Mouse (Mus musculus) embryonic facial prominence, embryonic 13.5 days (tissue): ENCODE measurements around the gene Spry2. TPM values are rescaled to one million over a fixed set of nuclear protein-coding genes. Genes with fewer than 3 reads are reported as not detected.

Experiments used
- ATAC-seq: fragments of 200-750 bp; cut with Nextera tagmentation; 2 replicates; pipeline ENCODE4 v1.8.0; 2017; ENCODE audit warnings: low read depth; ENCODE audit not compliant: insufficient number of reproducible peaks, insufficient read depth, low FRiP score, low TSS enrichment
- H3K27ac ChIP-seq: fragments of 300-500 bp; sonication (generic); 2 replicates; pipeline ENCODE4 v1.5.1; 2015; ENCODE audit warnings: moderate library complexity, mild to moderate bottlenecking, inconsistent platforms
- H3K27me3 ChIP-seq: fragments of 300-500 bp; sonication (generic); 2 replicates; pipeline ENCODE4 v1.6.1; 2015; ENCODE audit warnings: mild to moderate bottlenecking, inconsistent platforms
- H3K36me3 ChIP-seq: fragments of 300-500 bp; sonication (generic); 2 replicates; pipeline ENCODE4 v1.6.1; 2015; ENCODE audit warnings: mild to moderate bottlenecking, inconsistent platforms
- H3K4me1 ChIP-seq: fragments of 300-500 bp; sonication (generic); 2 replicates; pipeline ENCODE4 v1.6.1; 2015; ENCODE audit warnings: inconsistent platforms
- H3K4me2 ChIP-seq: fragments of 300-500 bp; sonication (generic); 2 replicates; pipeline ENCODE4 v1.6.1; 2015; ENCODE audit warnings: moderate library complexity, mild to moderate bottlenecking, inconsistent platforms
- H3K4me3 ChIP-seq: fragments of 300-500 bp; sonication (generic); 2 replicates; pipeline ENCODE4 v1.5.1; 2015; ENCODE audit warnings: mild to moderate bottlenecking, inconsistent platforms
- H3K9ac ChIP-seq: fragments of 300-500 bp; sonication (generic); 2 replicates; pipeline ENCODE4 v1.6.1; 2015; ENCODE audit warnings: mild to moderate bottlenecking, inconsistent platforms
- H3K9me3 ChIP-seq: fragments of 300-500 bp; sonication (generic); 2 replicates; pipeline ENCODE4 v1.6.1; 2016; ENCODE audit warnings: inconsistent platforms
- WGBS: fragments of 180-500 bp; shearing (Covaris S2); methylation state at CpG from one replicate; pipeline ENCODE4 v1.1.7; 2015; ENCODE audit warnings: mixed read lengths; 5-methylcytosine and 5-hydroxymethylcytosine counted together
- polyA plus RNA-seq: library from polyadenylated mRNA; unstranded; fragments of >200 nt; fragmentation: Nextera tagmentation; extraction: Ambion mirVana; gene quantifications from 2 replicates; pipeline ENCODE4 v1.2.1, GENCODE M21; 2015

Gene Spry2
- polyA plus RNA-seq, 1 experiment from 2014 or later = 36.6 TPM

DNA sequence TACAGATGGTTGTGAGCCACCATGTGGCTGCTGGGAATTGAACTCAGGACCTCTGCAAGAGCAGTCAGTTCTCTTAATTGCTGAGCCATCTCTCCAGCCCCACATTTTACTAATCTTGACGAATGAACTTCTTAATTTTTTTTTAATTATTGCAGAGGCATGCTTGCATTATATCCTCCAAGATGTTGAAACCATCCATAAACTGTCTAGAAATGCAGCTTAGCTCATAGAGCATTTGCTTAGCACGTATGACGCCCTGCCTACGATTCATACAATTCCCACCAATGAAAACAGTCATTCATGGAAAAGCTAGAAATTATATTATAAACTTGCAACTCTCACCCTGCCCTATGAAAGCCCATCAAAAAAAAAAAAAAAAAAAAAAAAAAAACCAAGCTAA is 8.9 kb upstream of the Spry2 start:
- no peak for ATAC-seq
- H3K36me3 ChIP-seq = no peaks in the 10 kb centered on the region
- 95% methylated on average over 4 of the region's 4 CpGs for WGBS
- no peaks in the 10 kb centered on the region for H3K9me3 ChIP-seq
- no peak overlapping the region for H3K4me3 ChIP-seq
- H3K4me1 ChIP-seq = no peaks in the 10 kb centered on the region
- H3K4me2 ChIP-seq = no peak overlapping the region
- no peak overlapping the region for H3K9ac ChIP-seq
- no peaks in the 10 kb centered on the region for H3K27me3 ChIP-seq
- H3K27ac ChIP-seq = no peak overlapping the region

DNA sequence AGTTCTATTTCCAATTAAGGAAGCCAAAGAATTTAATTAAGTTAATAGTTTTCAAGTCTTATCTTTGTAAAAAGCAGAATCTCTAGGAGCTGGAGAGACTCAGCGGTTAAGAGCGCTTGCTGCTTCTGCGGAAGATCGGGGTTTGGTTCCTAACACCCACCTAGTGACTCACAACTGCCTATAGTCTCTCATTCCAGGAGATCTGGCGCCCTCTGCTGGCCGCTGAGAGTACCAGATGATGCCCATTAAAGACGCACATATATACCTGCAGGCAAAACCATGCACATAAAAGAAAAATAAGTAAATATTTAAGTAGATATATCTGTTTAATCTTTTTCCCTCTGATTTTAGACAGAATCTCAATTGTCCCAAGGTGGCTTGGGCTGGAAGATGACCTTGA is 6.2 kb upstream of the Spry2 start:
- no peak overlapping the region for H3K4me3 ChIP-seq
- H3K4me2 ChIP-seq = no peak overlapping the region
- H3K27me3 ChIP-seq = 0 out of 2 replicates have a peak, but pooled peaks cover 4% of the 10 kb centered on the region
- no peaks in the 10 kb centered on the region for H3K9me3 ChIP-seq
- peaks cover 6% of the 10 kb centered on the region; the same call in 1 of the 2 replicates for H3K4me1 ChIP-seq
- H3K9ac ChIP-seq = no peak overlapping the region
- H3K27ac ChIP-seq = no peak overlapping the region
- H3K36me3 ChIP-seq = no peaks in the 10 kb centered on the region
- WGBS = 83% methylated on average over 7 of the region's 7 CpGs
- no peak for ATAC-seq

DNA sequence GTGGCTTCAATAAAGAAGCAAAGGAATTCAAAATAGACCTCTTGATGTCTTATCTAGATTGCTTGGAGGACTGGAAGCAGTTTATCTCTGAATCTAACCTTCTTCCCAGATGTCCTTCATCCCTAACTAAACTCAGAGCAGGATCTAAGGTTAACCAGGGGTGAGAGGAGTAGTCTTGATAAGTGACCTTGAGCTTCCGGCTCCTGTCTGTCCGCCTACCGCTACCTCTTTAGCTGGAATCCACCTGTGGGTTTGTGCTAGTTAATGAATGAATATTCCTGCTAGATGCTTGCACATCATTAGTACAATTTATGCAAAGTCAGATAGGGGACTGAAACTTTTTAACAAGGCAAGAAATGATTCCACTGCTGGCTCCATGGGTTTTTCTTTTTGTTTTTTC is 4.2 kb upstream of the Spry2 start:
- 70% methylated on average over 3 of the region's 3 CpGs for WGBS
- Histone ChIP-seq H3K9ac (no peak overlapping the region), H3K27me3 (0 out of 2 replicates have a peak, but pooled peaks cover 4% of the 10 kb centered on the region), H3K4me3 (no peak overlapping the region), H3K4me2 (no peak overlapping the region), H3K36me3 (no peaks in the 10 kb centered on the region), H3K27ac (no peak overlapping the region), H3K4me1 (peaks cover 6% of the 10 kb centered on the region; the same call in 1 of the 2 replicates), H3K9me3 (no peaks in the 10 kb centered on the region)
- ATAC-seq = no peak

DNA sequence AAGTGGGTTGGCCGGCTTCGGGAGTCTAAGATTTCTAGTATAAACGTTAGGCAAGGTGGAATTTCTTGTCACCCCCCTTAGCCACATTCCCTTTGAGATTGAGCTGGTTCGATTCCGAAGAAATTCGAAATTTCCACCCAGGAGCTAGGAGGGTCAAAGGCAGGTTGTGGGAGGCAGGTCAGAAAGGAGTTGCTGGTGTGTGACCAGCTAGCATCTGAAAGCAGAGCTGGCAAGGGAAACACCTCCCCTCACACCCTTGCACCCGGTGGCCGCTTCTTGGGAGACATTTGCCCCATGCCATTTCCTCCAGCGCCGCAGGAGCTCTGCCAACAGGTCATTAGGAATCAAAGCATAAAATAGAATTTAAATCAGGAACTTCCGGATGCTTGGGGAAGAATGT is 2.5 kb upstream of the Spry2 start:
- no peak for ATAC-seq
- H3K27me3 ChIP-seq = 0 out of 2 replicates have a peak, but pooled peaks cover 4% of the 10 kb centered on the region
- peak overlapping the region; percentile 64 for H3K4me3 ChIP-seq
- no peaks in the 10 kb centered on the region for H3K36me3 ChIP-seq
- WGBS = 3% methylated on average over 11 of the region's 11 CpGs
- no peak overlapping the region for H3K27ac ChIP-seq
- H3K9me3 ChIP-seq = no peaks in the 10 kb centered on the region
- peak overlapping the region; percentile 86 for H3K9ac ChIP-seq
- H3K4me1 ChIP-seq = peaks cover 6% of the 10 kb centered on the region; the same call in 1 of the 2 replicates
- H3K4me2 ChIP-seq = peak overlapping the region; percentile 94

DNA sequence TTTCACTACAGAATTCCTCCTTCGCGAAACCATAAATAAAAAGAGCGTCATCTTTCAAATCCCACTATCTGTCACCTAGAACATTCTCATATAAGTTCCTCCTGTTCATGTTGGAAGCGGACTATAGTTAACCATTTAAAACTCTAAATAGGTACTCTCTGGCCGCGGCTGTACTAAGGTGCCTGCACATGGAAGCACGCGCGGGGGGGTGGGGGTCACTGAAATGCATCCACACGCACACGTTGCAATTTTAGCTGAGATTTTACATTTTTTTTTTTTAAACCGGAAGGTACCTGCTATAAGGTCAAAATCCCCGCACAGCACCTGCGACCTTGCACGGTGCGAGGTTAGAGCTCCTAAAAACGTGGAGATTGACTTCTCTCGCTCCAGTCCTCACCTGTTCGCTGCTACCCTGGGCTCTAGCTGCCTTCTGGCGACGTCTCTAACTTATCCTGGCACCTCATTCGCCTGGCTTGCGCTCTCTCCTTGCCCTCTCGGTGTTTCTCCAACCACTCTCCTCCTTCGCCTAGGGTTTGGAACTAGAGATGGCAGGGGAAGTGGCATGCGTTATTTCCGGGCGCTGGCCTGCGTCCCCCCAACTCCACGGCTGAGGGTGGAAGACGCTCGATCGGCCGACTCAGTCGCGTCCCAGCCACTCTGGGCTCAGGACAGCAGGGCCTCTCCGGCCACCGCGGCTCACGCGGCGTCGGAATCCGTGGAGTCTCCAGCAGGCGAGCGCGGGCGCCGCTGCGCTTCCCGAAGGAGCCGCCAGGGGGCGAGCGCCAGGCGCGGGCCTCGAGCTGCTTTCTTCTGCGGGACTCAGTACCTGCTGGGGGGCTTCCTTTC is 1.9 kb upstream of the Spry2 start:
- Histone ChIP-seq H3K4me2 (peak overlapping the region; percentile 94), H3K27me3 (0 out of 2 replicates have a peak, but pooled peaks cover 4% of the 10 kb centered on the region), H3K4me3 (peak overlapping the region; percentile 64), H3K9me3 (no peaks in the 10 kb centered on the region), H3K4me1 (peaks cover 12% of the 10 kb centered on the region), H3K9ac (peak overlapping the region; percentile 86), H3K27ac (peak overlapping the region; percentile 98), H3K36me3 (peaks cover under 1% of the 10 kb centered on the region)
- WGBS = under 1% methylated on average over 58 of the region's 58 CpGs
- ATAC-seq = 0 out of 2 replicates have a peak, but pooled peaks have one; percentile 10

DNA sequence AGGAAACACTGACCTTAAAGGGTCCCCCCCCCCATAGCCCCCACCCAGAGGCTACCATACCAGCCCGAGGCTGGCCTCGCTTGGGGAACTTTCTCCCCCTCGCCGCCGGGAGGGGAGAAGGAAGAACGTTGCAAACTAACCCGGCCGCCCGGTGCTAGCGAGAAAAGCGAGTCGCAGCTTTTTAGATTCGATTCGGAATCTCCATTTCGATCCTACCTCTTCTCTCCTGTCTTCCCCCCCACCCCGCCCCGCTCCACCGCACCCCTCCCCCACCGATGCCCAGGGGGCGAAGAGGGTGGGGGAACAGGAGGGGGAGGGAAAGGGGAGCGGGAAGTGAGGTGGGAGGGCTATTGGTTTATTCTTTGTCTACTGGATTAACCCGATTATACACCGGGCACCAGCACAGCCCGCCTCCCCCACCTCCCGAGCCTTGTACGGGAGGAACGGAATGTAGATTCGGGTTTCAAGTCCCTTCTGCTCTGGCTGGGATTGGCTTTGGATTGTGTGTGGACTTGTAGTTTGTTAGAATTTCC is 1.0 kb upstream of the Spry2 start:
- H3K4me1 ChIP-seq = peaks cover 21% of the 10 kb centered on the region
- H3K27me3 ChIP-seq = 0 out of 2 replicates have a peak, but pooled peaks cover 4% of the 10 kb centered on the region
- under 1% methylated on average over 25 of the region's 28 CpGs for WGBS
- ATAC-seq = peak; percentile 49
- peak overlapping the region; percentile 94 for H3K4me2 ChIP-seq
- peak overlapping the region; percentile 98 for H3K27ac ChIP-seq
- H3K9ac ChIP-seq = peak overlapping the region; percentile 86
- H3K9me3 ChIP-seq = no peaks in the 10 kb centered on the region
- H3K36me3 ChIP-seq = peaks cover 9% of the 10 kb centered on the region
- peak overlapping the region; percentile 64 for H3K4me3 ChIP-seq

DNA sequence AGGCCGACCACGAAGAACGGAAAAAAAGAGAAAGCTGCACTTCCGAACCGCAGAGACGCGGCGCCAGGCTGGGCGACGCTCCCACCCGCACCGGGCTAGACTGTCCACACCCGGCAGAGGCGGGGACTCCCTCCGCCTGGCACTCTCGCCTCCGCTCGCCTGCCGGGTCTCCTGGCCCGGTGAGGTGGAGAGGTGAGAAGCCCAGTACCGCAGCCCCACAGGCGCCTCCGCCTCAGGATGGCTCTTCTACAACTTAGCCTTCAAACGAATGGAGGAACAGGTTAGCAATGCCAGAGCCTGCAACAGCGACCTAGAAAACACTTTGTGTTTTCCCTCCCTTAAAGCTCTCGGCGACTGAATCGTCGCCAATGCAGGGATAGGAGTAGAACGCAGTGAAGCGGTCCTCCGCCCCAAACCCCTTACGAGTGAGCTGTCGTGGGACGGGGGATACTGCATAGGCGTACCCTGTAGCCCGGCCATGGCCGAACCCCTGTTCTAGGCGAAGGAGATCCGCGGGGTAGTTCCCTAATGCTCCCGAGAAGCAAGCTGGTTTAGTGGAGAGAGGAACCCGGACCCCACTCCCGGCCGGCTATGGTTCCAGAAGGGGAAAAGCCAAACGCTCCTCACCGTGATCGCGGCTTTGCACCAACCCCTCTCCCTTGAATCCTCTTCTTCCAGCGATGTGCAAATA is 513 bp downstream of the Spry2 start:
- Histone ChIP-seq H3K27ac (peak overlapping the region; percentile 98), H3K9me3 (no peaks in the 10 kb centered on the region), H3K4me1 (peaks cover 25% of the 10 kb centered on the region), H3K4me2 (peak overlapping the region; percentile 94), H3K27me3 (0 out of 2 replicates have a peak, but pooled peaks cover 4% of the 10 kb centered on the region), H3K4me3 (peak overlapping the region; percentile 64), H3K9ac (peak overlapping the region; percentile 86), H3K36me3 (peaks cover 15% of the 10 kb centered on the region)
- under 1% methylated on average over 50 of the region's 50 CpGs for WGBS
- no peak for ATAC-seq

DNA sequence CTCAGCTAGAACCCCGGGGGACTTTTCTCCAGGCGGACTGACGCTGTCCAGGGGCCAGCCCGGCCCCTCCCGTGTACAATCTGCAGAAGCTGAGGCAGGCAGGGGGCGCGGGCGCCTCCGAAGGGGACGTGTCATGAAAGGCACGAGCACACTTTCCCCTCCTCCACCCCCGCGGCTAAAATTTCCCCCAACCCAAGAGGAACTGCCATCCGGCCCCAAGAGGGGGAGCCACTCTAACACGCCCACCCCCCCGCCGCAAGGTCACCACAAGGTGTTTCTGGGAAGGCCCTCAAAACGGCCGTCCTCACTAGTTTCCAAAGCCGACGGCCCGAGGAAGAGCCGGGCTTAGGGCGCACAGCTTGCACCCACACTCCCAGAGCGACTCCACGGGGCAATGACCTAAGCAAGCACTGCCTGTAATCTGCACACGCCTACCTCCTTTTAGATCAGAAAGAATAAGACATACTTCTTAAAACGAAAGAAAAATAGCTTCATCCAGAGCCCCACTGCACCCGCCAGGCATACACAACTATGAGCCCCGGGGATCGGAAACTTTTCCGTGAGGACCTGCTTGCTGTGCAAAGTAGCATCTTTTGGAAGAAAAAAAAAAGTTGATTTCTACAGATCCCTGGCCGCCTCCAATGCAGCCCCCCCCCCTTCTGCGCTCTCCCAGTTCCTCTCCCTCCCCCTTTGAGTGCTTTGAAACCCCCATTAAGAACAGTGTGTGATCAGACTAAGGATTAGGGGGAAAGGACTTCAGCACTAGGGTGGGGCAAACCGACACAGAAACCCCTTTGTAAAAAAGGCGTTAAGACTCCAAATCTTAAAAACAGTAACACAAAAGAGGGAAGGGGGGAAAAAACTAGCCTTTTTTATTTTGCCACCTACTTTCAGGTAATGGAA is 1.4 kb downstream of the Spry2 start:
- 0% methylated on average over 36 of the region's 36 CpGs for WGBS
- H3K4me3 ChIP-seq = peak overlapping the region; percentile 64
- no peak for ATAC-seq
- H3K9me3 ChIP-seq = no peaks in the 10 kb centered on the region
- H3K27me3 ChIP-seq = 0 out of 2 replicates have a peak, but pooled peaks cover 4% of the 10 kb centered on the region
- peak overlapping the region; percentile 98 for H3K27ac ChIP-seq
- H3K36me3 ChIP-seq = peaks cover 15% of the 10 kb centered on the region
- peak overlapping the region; percentile 86 for H3K9ac ChIP-seq
- peak overlapping the region; percentile 94 for H3K4me2 ChIP-seq
- peaks cover 34% of the 10 kb centered on the region for H3K4me1 ChIP-seq

DNA sequence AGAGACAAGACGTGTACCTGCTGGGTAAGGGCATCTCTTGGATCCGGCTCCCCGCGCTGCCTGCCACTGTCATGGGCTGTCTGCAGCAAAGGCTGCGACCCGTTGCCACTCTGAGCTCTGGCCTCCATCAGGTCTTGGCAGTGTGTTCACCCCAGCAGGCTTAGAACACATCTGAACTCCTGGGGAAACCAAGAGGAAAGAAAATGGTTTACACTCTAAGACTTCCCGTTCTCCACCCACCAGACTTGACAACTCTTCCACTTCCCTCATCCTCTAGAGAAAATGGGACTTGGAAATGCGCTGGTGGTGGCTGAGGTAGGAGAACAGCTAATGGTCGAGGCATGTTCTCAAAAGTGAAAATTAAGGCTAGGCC is 3.0 kb downstream of the Spry2 start:
- 24% methylated on average over 9 of the region's 9 CpGs for WGBS
- Histone ChIP-seq H3K4me3 (peak overlapping the region; percentile 64), H3K9ac (peak overlapping the region; percentile 86), H3K27ac (peak overlapping the region; percentile 39; the same call in 1 of the 2 replicates), H3K9me3 (no peaks in the 10 kb centered on the region), H3K27me3 (no peaks in the 10 kb centered on the region), H3K4me1 (peaks cover 36% of the 10 kb centered on the region), H3K4me2 (peak overlapping the region; percentile 94), H3K36me3 (peaks cover 17% of the 10 kb centered on the region)
- no peak for ATAC-seq

DNA sequence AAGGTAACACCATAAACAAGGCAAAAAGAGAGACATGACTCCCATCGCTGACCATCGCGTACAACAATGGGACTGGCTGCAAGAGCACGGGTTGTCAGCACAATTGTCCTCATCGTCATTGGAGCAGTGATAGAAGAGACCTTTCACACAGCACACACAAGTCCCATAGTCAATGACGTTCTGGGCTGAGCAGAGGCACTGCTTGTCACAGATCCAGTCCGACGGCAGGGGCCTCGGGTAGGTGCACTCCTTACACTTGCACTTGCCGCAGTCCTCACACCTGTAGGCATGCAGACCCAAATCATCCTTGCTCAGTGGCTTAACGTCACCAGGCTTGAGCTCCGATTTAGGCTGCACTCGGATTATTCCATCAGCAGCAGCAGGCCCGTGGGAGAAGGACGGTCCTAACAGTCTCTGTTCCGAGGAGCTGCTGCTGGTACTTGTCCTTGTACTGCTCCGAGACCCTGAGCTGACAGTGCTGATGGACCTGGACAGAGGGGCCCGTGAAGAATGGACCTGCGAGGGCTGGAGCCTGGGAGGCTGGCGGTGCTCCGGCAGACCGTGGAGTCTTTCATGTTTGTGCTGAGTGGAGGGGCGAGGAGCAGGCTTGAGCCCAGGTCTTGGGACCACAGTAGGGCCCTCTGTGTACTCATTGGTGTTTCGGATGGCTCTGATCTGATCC is 3.5 kb downstream of the Spry2 start:
- Histone ChIP-seq H3K4me2 (peak overlapping the region; percentile 94), H3K4me1 (peaks cover 36% of the 10 kb centered on the region), H3K4me3 (peak overlapping the region; percentile 64), H3K9me3 (no peaks in the 10 kb centered on the region), H3K27me3 (no peaks in the 10 kb centered on the region), H3K9ac (peak overlapping the region; percentile 86), H3K27ac (peak overlapping the region; percentile 39; the same call in 1 of the 2 replicates), H3K36me3 (peaks cover 17% of the 10 kb centered on the region)
- 44% methylated on average over 24 of the region's 24 CpGs for WGBS
- no peak for ATAC-seq
